Mouse (Mus musculus): ENCODE data around the gene Ube2i. TPM values are rescaled to one million over a fixed set of nuclear protein-coding genes. Genes with fewer than 3 reads are reported as not detected.
"Not testable (repeated sequence)": the region's sequence is repeated elsewhere in the genome, so short reads cannot be mapped to it uniquely, and the experiment has no call there.

Gene Ube2i
- total RNA-seq, 2 experiments from 2014 or later: 373 to 430 TPM

GRCm38 (mm10) chr17:25256140-25256754 lies 18.2 kb downstream of the Ube2i start, which contains the start of gene Baiap3:
Gene Baiap3, minus strand, starts transcription at chr17:25256364.
- no peak for ATAC-seq (replicated peaks; ENCODE audit: low FRiP score, low TSS enrichment, poor library complexity, severe bottlenecking)

- ATAC-seq (replicated peaks; ENCODE audit: low FRiP score, low TSS enrichment, poor library complexity, severe bottlenecking): no peak
These were observed 19.3 kb downstream of the Ube2i start for GRCm38 (mm10) chr17:25255110-25255509.

- ATAC-seq (replicated peaks; ENCODE audit: low FRiP score, low TSS enrichment, poor library complexity, severe bottlenecking): no peak
These were observed 20.7 kb downstream of the Ube2i start for GRCm38 (mm10) chr17:25253760-25254159.

GRCm38 (mm10) chr17:25252643-25253042 lies 21.8 kb downstream of the Ube2i start:
- ATAC-seq (replicated peaks; ENCODE audit: low FRiP score, low TSS enrichment, poor library complexity, severe bottlenecking): no peak

- no peak for ATAC-seq (replicated peaks; ENCODE audit: low FRiP score, low TSS enrichment, poor library complexity, severe bottlenecking)
These were observed 24.1 kb downstream of the Ube2i start for GRCm38 (mm10) chr17:25250181-25250835.

GRCm38 (mm10) chr17:25248033-25248750 lies 26.2 kb downstream of the Ube2i start:
- ATAC-seq (replicated peaks; ENCODE audit: low FRiP score, low TSS enrichment, poor library complexity, severe bottlenecking): no peak

- no peak for ATAC-seq (replicated peaks; ENCODE audit: low FRiP score, low TSS enrichment, poor library complexity, severe bottlenecking)
These were observed 30.2 kb downstream of the Ube2i start for GRCm38 (mm10) chr17:25244239-25244638.

GRCm38 (mm10) chr17:25243131-25243780 lies 31.2 kb downstream of the Ube2i start:
- no peak for ATAC-seq (replicated peaks; ENCODE audit: low FRiP score, low TSS enrichment, poor library complexity, severe bottlenecking)

GRCm38 (mm10) chr17:25239695-25240636 lies 34.5 kb downstream of the Ube2i start, which contains the start of the genes Gnptg and Tsr3:
Gene Gnptg, minus strand, starts transcription at chr17:25240124.
Gene Tsr3, plus strand, starts transcription at chr17:25240170.
- ATAC-seq (replicated peaks; ENCODE audit: low FRiP score, low TSS enrichment, poor library complexity, severe bottlenecking): peak; percentile 61

- ATAC-seq (replicated peaks; ENCODE audit: low FRiP score, low TSS enrichment, poor library complexity, severe bottlenecking): no peak
These were observed 38.8 kb downstream of the Ube2i start for GRCm38 (mm10) chr17:25235635-25236034.

GRCm38 (mm10) chr17:25231621-25232020 lies 42.8 kb downstream of the Ube2i start:
- ATAC-seq (replicated peaks; ENCODE audit: low FRiP score, low TSS enrichment, poor library complexity, severe bottlenecking): not testable (repeated sequence)

- ATAC-seq (replicated peaks; ENCODE audit: low FRiP score, low TSS enrichment, poor library complexity, severe bottlenecking): no peak
These were observed 43.7 kb downstream of the Ube2i start for GRCm38 (mm10) chr17:25230700-25231099.

- not testable (repeated sequence) for ATAC-seq (replicated peaks; ENCODE audit: low FRiP score, low TSS enrichment, poor library complexity, severe bottlenecking)
These were observed 44.3 kb downstream of the Ube2i start for GRCm38 (mm10) chr17:25230014-25230655.

- ATAC-seq (replicated peaks; ENCODE audit: low FRiP score, low TSS enrichment, poor library complexity, severe bottlenecking): no peak
These were observed 46.4 kb downstream of the Ube2i start for GRCm38 (mm10) chr17:25227991-25228390.

- ATAC-seq (replicated peaks; ENCODE audit: low FRiP score, low TSS enrichment, poor library complexity, severe bottlenecking): peak; percentile 28
These were observed 48.8 kb downstream of the Ube2i start for GRCm38 (mm10) chr17:25225659-25226058.

GRCm38 (mm10) chr17:25224586-25225222 lies 49.7 kb downstream of the Ube2i start:
- no peak for ATAC-seq (replicated peaks; ENCODE audit: low FRiP score, low TSS enrichment, poor library complexity, severe bottlenecking)

GRCm38 (mm10) chr17:25222951-25223601 lies 51.3 kb downstream of the Ube2i start:
- ATAC-seq (replicated peaks; ENCODE audit: low FRiP score, low TSS enrichment, poor library complexity, severe bottlenecking): peak; percentile 56
